Mouse (Mus musculus): Measurements from ENCODE around the gene Clstn1. TPM values are rescaled to one million over a fixed set of nuclear protein-coding genes. Genes with fewer than 3 reads are reported as not detected.

Clstn1 gene
- polyA plus RNA-seq, 1 experiment, result 145 TPM

DNA sequence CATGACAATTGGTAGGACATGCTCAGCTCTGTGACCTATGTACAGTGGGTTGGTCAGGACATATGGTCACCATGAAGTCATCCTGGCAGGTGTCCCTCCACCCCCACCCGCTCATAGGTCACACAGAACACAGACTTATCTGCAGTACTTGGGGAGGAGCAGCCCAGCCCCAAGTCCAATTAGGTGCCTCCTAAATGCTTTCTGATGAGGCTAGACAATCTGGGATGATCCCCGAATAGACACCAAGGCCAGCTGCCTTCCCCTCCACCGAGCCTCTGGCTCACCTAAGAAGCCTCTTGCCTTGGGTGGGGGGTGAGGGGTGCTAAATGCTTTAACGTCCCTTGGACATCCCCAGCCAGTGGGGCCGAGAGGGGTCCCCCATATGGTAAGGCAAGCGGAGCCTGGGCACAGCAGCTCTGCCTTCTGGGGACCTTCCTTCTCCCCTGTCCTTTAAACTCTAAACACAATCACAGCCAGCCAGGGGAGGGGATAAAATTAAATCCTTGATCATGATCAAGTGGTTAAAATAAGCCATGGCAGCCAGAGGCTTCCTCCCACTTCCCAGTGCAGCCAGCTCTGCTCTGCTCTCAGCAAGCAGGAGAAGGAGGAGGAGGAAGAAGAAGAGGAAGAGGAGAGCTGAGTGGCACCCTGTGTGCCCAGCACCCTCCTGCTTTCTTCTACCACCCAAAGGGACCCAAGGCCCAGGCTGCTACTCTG, 16.3 kb upstream of the Clstn1 start:
- TF ChIP-seq POLR2A (IDR thresholded peaks at IDR 0.05; ENCODE audit: borderline replicate concordance, extremely low read depth, insufficient read depth, insufficient read length, poor library complexity, severe bottlenecking), result no peak
- no peak for TF ChIP-seq CTCF (IDR thresholded peaks at IDR 0.05; ENCODE audit: borderline replicate concordance, extremely low read depth, insufficient read depth, insufficient read length)
- DNase-seq (ENCODE audit: low read depth), result no peak

DNA sequence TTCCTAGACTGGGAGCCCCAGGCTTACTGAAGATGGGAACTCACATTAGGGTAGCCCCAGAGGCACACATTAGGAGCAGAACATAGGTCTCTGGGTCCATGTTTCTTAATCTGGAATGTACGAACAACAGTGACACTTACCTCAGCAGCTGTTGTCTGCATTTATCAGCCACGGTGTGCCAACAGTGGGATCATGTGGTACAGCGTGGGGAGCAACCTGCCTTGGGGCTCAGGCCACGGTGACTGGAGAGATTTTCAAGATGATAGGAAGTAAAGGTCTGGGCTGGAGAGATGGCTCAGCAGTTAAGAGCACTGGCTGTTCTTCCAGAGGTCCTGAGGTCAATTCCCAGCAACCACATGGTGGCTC, 15.8 kb upstream of the Clstn1 start:
- no peak for DNase-seq (ENCODE audit: low read depth)
- TF ChIP-seq CTCF (IDR thresholded peaks at IDR 0.05; ENCODE audit: borderline replicate concordance, extremely low read depth, insufficient read depth, insufficient read length) (no peak), POLR2A (IDR thresholded peaks at IDR 0.05; ENCODE audit: borderline replicate concordance, extremely low read depth, insufficient read depth, insufficient read length, poor library complexity, severe bottlenecking) (no peak)

DNA sequence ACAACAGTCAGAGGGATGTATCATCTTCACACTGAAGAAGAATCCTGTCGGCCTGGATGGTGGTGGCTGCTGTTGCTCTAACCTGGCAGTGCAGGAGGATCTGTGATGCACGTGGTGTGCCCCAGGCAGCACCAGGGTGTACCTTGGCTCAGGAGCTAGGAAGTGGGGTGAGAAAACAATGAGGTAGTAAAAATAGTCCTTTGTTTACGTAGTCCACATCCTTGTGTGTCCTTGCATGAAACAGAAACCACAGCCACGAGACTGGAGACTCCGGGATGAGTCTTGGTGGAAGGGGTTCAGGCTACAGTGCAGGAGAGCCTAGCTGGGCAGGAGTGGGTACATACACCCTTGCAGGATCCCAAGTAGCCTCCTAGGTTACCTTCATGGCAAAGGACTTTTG, 15.1 kb upstream of the Clstn1 start:
- no peak for DNase-seq (ENCODE audit: low read depth)
- TF ChIP-seq POLR2A (IDR thresholded peaks at IDR 0.05; ENCODE audit: borderline replicate concordance, extremely low read depth, insufficient read depth, insufficient read length, poor library complexity, severe bottlenecking), result no peak
- TF ChIP-seq CTCF (IDR thresholded peaks at IDR 0.05; ENCODE audit: borderline replicate concordance, extremely low read depth, insufficient read depth, insufficient read length), result no peak

DNA sequence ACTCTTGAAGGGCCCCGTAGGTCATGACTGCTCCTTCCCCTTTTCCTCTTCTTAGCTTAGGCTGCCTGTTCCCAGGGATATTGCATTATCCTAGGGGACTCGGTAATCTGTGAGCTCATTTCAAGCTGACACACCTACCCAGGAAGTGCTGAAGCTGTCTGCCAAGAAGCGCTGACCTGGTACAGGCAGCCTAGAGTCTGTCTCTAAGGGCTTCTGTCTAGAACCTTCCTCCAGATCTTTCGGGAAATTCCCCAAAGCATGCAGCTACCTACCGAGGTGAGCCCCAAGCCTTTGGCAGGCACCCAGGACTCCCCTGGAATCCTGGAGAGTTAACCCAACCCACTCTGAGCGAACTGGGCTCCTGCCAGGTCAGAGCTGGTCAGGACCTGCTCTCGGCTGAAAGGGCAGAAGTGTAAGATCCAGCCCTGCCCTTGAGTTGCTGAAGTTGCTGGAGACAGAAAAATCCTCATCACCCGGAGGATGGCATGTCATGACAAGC, 14.6 kb upstream of the Clstn1 start:
- no peak for TF ChIP-seq POLR2A (IDR thresholded peaks at IDR 0.05; ENCODE audit: borderline replicate concordance, extremely low read depth, insufficient read depth, insufficient read length, poor library complexity, severe bottlenecking)
- no peak for TF ChIP-seq CTCF (IDR thresholded peaks at IDR 0.05; ENCODE audit: borderline replicate concordance, extremely low read depth, insufficient read depth, insufficient read length)
- DNase-seq (ENCODE audit: low read depth), result no peak

DNA sequence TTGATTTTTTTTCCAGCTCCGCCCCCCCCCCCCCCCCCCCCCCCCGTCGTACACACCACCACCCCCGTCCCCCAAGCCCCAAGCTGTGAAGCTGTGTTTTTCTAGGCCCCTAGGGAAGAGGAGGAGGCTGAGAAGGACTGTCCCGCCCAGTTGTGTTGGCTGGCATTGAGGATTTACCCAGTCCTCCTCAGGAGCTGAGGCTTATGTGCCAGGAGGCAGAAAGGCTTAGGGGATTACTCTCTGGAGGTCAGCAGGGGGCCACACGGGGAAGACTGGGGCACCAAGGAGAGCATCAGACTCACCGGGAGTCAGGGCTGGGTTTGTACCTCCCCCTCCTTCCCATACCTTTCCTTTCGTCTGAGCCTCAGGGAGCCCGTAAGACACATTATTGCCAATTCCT, 13.8 kb upstream of the Clstn1 start:
- TF ChIP-seq CTCF (IDR thresholded peaks at IDR 0.05; ENCODE audit: borderline replicate concordance, extremely low read depth, insufficient read depth, insufficient read length), result no peak
- no peak for TF ChIP-seq POLR2A (IDR thresholded peaks at IDR 0.05; ENCODE audit: borderline replicate concordance, extremely low read depth, insufficient read depth, insufficient read length, poor library complexity, severe bottlenecking)
- no peak for DNase-seq (ENCODE audit: low read depth)

DNA sequence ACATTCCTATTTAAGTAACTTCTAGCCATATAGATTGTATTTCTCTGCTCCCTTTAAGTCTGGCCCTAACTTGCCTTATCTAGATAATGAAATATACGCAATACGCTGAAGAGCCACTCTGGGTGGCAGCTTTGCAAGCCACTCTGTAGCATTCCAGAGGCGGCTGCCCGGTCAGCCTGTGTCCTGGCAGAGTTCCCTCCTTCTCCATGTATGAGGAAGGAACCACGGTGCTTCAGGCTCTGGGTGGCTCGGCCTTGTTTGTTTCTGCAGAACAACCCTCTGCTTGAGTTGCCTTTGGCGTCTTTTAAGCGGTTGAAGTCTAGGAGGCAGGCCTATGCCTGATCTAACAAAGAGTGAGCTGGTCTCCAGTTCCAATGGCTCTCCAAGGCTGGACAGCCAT, 13.4 kb upstream of the Clstn1 start:
- TF ChIP-seq CTCF (IDR thresholded peaks at IDR 0.05; ENCODE audit: borderline replicate concordance, extremely low read depth, insufficient read depth, insufficient read length) (no peak), POLR2A (IDR thresholded peaks at IDR 0.05; ENCODE audit: borderline replicate concordance, extremely low read depth, insufficient read depth, insufficient read length, poor library complexity, severe bottlenecking) (no peak)
- no peak for DNase-seq (ENCODE audit: low read depth)

DNA sequence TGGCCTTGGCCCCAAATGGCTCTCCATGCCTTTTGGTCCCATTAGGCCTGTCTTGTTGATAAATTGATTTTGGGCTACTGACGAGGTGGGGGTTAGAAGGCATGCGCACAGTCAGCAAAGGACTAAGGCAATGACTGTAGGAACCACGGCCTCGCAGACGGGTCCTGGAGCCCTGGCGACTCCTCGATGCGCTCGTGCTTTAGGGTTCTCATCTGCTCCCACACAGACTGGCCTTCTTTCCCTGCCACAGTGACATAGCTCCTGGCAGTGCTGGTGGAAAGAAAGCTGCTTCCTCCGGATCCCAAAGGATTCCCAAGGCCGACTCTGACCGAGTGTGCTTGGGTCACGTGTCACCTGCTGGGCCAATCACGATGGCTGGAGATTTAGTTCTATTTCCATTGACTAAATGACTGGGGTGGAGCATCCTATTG, 11.9 kb upstream of the Clstn1 start:
- TF ChIP-seq CTCF (IDR thresholded peaks at IDR 0.05; ENCODE audit: borderline replicate concordance, extremely low read depth, insufficient read depth, insufficient read length) (no peak), POLR2A (IDR thresholded peaks at IDR 0.05; ENCODE audit: borderline replicate concordance, extremely low read depth, insufficient read depth, insufficient read length, poor library complexity, severe bottlenecking) (no peak)
- DNase-seq (ENCODE audit: low read depth), result no peak

DNA sequence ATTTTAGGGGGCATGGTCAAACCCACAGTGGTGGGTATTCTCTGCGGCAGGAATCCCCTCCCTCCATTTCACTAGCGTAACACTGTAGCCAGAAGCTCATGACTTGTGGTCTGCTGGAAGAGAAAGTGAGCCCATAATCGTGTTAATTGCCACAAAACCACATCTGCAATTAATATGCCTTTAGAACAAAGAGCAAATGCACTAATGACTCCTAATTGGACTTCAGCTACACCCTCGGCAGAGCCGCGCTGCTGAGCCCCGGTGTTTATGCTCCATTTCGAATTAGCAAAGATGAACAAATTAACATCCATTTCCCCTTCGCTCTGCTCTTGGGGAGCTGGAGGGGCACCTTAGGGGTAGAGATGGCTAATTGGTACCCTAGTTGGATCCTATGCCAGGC, 10.2 kb upstream of the Clstn1 start:
- DNase-seq (ENCODE audit: low read depth), result no peak
- TF ChIP-seq POLR2A (IDR thresholded peaks at IDR 0.05; ENCODE audit: borderline replicate concordance, extremely low read depth, insufficient read depth, insufficient read length, poor library complexity, severe bottlenecking), result no peak
- TF ChIP-seq CTCF (IDR thresholded peaks at IDR 0.05; ENCODE audit: borderline replicate concordance, extremely low read depth, insufficient read depth, insufficient read length), result no peak

DNA sequence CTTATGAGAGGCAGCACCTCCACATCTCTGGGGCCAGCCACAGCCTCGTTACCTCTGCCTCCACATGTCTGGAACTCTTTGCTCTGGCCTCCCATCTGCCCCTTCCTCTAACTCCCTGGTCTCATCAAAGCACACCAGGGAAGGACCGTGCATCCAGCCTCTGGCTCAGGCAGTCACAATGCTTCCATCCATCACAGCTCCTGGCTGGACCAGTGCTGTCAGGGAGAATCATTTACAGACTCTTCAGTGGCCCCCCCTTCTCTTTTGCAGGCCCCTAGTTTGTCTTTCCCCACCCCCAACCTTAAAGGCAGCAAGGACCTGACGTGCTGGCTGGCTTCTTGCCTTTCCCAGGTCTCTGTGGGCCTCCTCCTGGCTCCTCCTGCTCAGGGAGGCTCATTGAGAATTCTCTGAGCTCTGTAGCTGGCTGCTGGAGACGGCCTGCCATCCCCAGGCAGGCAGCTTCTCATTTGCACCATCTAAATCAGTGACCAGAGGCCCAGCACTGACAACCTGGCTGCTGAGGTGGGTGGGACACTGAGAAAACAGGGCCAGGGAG, 9.2 kb upstream of the Clstn1 start:
- no peak for DNase-seq (ENCODE audit: low read depth)
- TF ChIP-seq POLR2A (IDR thresholded peaks at IDR 0.05; ENCODE audit: borderline replicate concordance, extremely low read depth, insufficient read depth, insufficient read length, poor library complexity, severe bottlenecking) (no peak), CTCF (IDR thresholded peaks at IDR 0.05; ENCODE audit: borderline replicate concordance, extremely low read depth, insufficient read depth, insufficient read length) (no peak)

DNA sequence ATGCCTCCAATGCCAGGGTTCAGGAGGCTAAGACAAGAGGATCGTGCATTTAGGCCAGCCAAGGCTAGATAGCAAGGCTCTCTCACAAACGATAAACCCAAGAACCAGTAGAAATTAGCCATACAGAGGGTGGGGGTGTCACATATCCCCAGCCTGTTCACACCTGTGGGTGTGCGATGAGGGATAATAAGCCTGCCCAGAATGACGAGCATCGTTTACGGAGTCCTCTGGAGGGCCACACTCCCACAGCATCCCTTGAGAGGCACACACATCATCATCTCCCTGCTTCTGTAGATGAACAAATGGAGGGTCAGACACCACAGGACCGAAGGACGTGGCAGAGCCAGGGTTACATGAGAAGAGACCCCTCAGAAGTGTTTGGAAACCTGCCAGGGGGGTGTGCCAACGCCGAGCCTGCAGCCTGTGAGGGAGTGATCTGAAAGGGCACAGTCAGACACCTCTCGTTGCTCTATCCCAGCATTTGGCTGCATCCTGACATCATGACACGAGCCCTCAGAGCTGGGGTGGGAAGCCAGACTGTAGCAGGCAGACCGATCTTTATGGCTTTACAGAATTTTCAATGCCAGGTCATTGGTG, 8.1 kb upstream of the Clstn1 start:
- TF ChIP-seq CTCF (IDR thresholded peaks at IDR 0.05; ENCODE audit: borderline replicate concordance, extremely low read depth, insufficient read depth, insufficient read length) (no peak), POLR2A (IDR thresholded peaks at IDR 0.05; ENCODE audit: borderline replicate concordance, extremely low read depth, insufficient read depth, insufficient read length, poor library complexity, severe bottlenecking) (no peak)
- no peak for DNase-seq (ENCODE audit: low read depth)

DNA sequence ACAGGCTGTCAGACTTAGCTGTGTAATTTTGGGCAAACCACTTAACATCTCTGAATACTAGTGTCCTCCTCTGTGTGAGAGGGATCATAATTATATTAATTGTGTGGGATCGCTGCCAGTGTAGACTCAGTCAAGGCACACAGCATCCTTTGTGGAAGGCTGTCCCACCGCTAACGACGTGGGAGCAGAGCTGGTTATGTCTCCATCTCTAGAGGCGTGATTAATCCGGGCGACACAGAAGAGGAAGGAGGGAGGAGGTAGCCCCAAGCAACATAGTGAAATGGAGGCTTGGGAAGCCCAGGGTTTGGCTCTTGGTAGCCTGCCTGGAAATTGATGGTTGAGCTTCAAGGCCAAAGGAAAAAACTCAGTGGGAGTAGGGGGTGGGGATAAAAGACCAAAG, 7.4 kb upstream of the Clstn1 start:
- peak; percentile 81 for DNase-seq (ENCODE audit: low read depth)
- no peak for TF ChIP-seq POLR2A (IDR thresholded peaks at IDR 0.05; ENCODE audit: borderline replicate concordance, extremely low read depth, insufficient read depth, insufficient read length, poor library complexity, severe bottlenecking)
- TF ChIP-seq CTCF (IDR thresholded peaks at IDR 0.05; ENCODE audit: borderline replicate concordance, extremely low read depth, insufficient read depth, insufficient read length), result no peak

DNA sequence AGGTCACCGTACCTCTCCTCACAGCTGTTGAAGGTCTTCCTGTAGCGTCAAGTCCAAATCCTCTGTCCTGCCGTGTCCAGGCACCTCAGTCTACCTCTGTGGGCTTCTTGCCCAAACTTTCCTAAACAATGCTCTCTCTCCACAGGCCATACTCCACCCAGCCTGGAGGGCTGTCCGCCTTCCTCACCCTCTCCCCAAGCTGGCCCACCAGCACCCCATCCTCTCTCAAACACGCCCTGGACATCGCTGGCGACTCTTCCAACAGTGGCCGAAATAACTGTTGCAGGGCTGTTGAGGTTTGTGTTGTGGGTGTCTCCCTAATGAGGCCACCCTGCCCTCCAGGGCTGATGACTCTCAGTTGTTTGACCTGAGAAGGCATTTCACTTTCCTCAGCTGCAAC, 1.0 kb upstream of the Clstn1 start:
- TF ChIP-seq POLR2A (IDR thresholded peaks at IDR 0.05; ENCODE audit: borderline replicate concordance, extremely low read depth, insufficient read depth, insufficient read length, poor library complexity, severe bottlenecking) (no peak), CTCF (IDR thresholded peaks at IDR 0.05; ENCODE audit: borderline replicate concordance, extremely low read depth, insufficient read depth, insufficient read length) (no peak)
- DNase-seq (ENCODE audit: low read depth), result no peak

Data from brain, embryonic 14.5 days (tissue).